Mouse (Mus musculus) skeletal muscle tissue, adult 2 months (tissue): ENCODE results near the gene Amz1.

Experiments
- DNase-seq: peaks from one replicate; pipeline ENCODE4 v3.0.0-alpha.2; 2012; ENCODE audit warnings: low read depth, low spot score

The Amz1 gene

GRCm38 (mm10) chr5:140801782-140802181, 77.9 kb downstream of the Amz1 start:
- DNase-seq = no peak

DNA sequence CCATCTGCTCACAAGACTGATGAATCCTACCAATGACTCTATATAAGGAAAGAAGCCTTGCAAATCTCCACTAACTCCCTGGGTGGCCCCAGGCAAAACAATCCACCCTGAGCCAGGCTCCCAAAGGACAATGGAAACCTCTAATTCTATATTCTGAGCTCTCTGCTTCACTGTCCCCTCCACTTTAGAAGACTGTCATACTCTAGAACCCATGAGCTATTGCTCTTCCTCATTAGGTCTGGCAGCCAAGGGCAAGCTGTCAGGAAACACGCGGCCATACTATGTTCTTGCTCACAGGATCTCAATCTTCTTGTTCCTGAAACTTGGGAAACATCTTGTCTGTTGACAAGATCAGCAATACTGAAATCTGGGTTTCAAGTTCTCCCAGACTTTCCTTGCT, 82.3 kb downstream of the Amz1 start:
- DNase-seq = no peak

- no peak for DNase-seq
These were observed 83.0 kb downstream of the Amz1 start for GRCm38 (mm10) chr5:140806939-140807338.
